Mouse (Mus musculus) kidney, postnatal 0 days (tissue): ENCODE measurements around the gene Nfe2. TPM values are rescaled to one million over a fixed set of nuclear protein-coding genes. Genes with fewer than 3 reads are reported as not detected.
A peak's percentile ranks its signal among the peaks of the same experiment; 100 is the strongest.

Source experiments
- ATAC-seq: fragments of 200-750 bp; cut with Nextera tagmentation; replicated peaks from 2 replicates; pipeline ENCODE4 v1.8.0; 2017; ENCODE audit warnings: low read depth, moderate number of reproducible peaks, moderate TSS enrichment, moderate library complexity; ENCODE audit not compliant: low FRiP score
- DNase-seq: peaks from one replicate; pipeline ENCODE4 v3.0.0-alpha.2; 2016; ENCODE audit warnings: low spot score
- H3K27ac ChIP-seq: fragments of 300-500 bp; sonication (generic); 2 replicates; pipeline ENCODE4 v1.5.1; 2014; ENCODE audit warnings: mild to moderate bottlenecking
- H3K27me3 ChIP-seq: fragments of 300-500 bp; sonication (generic); 2 replicates; pipeline ENCODE4 v1.6.1; 2014; ENCODE audit warnings: low read length, mixed read lengths; ENCODE audit not compliant: insufficient read depth
- H3K36me3 ChIP-seq: fragments of 300-500 bp; sonication (generic); 2 replicates; pipeline ENCODE4 v1.6.1; 2014; ENCODE audit warnings: low read length, mixed read lengths; ENCODE audit not compliant: insufficient read depth
- H3K4me1 ChIP-seq: fragments of 300-500 bp; sonication (generic); replicated peaks from 2 replicates; pipeline ENCODE4 v1.6.1; 2014; ENCODE audit warnings: antibody characterized with exemption, low read length, mixed read lengths; ENCODE audit not compliant: insufficient read depth
- H3K4me2 ChIP-seq: fragments of 300-500 bp; sonication (generic); 2 replicates; pipeline ENCODE4 v1.6.1; 2014; ENCODE audit warnings: mild to moderate bottlenecking, low read length, moderate library complexity, mixed read lengths
- H3K4me3 ChIP-seq: fragments of 300-500 bp; sonication (generic); replicated peaks from 2 replicates; pipeline ENCODE4 v1.5.1; 2014; ENCODE audit warnings: low read depth, low read length
- H3K9ac ChIP-seq: fragments of 300-500 bp; sonication (generic); 2 replicates; pipeline ENCODE4 v1.6.1; 2014; ENCODE audit warnings: low read depth, low read length
- H3K9me3 ChIP-seq: fragments of 300-500 bp; sonication (generic); replicated peaks from 2 replicates; pipeline ENCODE4 v1.6.1; 2016; ENCODE audit warnings: low read length, inconsistent platforms, mixed read lengths
- CTCF ChIP-seq: IDR thresholded peaks from 2 replicates; pipeline ENCODE4 v1.5.1; 2016; ENCODE audit warnings: antibody characterized with exemption, low read depth, mild to moderate bottlenecking, moderate library complexity
- WGBS: fragments of 180-500 bp; shearing (Covaris S2); extraction: QIAGEN DNeasy Blood & Tissue Kit; methylation state at CpG from one replicate; pipeline ENCODE4 v1.1.7; 2014; 5-methylcytosine and 5-hydroxymethylcytosine counted together
- polyA plus RNA-seq: library from polyadenylated mRNA; unstranded; fragments of >200 nt; fragmentation: Nextera tagmentation; extraction: Ambion mirVana; gene quantifications from 2 replicates; pipeline ENCODE4 v1.2.1, GENCODE M21; 2015

Gene Nfe2
- polyA plus RNA-seq, 1 experiment from 2014 or later: 1.9 TPM

DNA sequence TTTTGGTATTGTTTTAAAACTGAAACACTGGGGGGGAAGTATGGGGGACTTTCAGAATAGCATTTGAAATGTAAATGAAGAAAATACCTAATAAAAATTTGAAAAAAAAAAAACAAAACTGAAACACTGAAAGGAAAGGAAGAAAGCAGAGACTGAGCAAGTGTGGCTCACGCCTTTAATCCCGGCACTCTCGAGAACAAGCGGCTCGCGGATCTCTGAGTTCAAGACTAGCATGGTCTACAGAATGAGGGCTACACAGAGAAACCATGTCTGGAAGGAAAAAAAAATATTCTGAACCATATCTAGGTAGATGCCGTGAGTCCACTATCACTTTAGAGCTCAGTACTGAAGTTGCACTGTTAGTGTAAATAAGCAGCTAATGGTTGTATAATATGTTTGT is 20.9 kb downstream of the Nfe2 start:
- Histone ChIP-seq H3K27me3 (no peaks in the 10 kb centered on the region), H3K27ac (no peak overlapping the region), H3K4me2 (no peak overlapping the region), H3K4me1 (peaks cover 3% of the 10 kb centered on the region; the same call in 1 of the 2 replicates), H3K9ac (no peak overlapping the region), H3K4me3 (no peak overlapping the region), H3K9me3 (no peaks in the 10 kb centered on the region), H3K36me3 (0 out of 2 replicates have a peak, but pooled peaks cover 3% of the 10 kb centered on the region)
- no peak for TF ChIP-seq CTCF
- no peak for ATAC-seq
- no peak for DNase-seq
- 91% methylated on average over 7 of the region's 7 CpGs for WGBS

GRCm38 (mm10) chr15:103233119-103233518 is 25.1 kb downstream of the Nfe2 start:
- H3K27ac ChIP-seq: no peak overlapping the region
- H3K27me3 ChIP-seq: no peaks in the 10 kb centered on the region
- DNase-seq (no peak), ATAC-seq (no peak)
- H3K4me1 ChIP-seq: peaks cover under 1% of the 10 kb centered on the region; the same call in 1 of the 2 replicates
- WGBS: 81% methylated on average over 2 of the region's 2 CpGs
- TF ChIP-seq CTCF: no peak
- H3K4me3 ChIP-seq: no peak overlapping the region
- no peaks in the 10 kb centered on the region for H3K36me3 ChIP-seq
- no peak overlapping the region for H3K4me2 ChIP-seq
- no peaks in the 10 kb centered on the region for H3K9me3 ChIP-seq
- H3K9ac ChIP-seq: no peak overlapping the region

DNA sequence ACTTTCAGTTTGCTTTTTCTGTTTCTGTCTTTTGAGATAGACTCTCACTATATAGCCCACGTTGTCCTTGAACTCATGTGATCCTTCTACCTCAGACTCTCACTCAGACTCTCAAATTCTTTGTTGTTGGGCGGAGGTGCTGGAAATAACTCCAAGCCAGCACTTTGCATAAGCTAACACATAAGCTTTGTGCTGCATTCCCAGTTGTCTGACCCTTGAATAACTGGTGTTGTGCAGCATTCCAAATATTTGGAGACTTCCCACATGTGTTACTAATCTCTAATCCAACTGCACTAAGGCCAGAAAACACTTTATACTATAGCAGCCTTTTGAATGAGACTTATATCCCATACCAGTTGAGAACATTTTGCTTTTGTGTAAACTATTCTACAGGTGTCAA is 29.3 kb downstream of the Nfe2 start:
- ATAC-seq (no peak), DNase-seq (peak; percentile 82)
- Histone ChIP-seq H3K9ac (no peak overlapping the region), H3K9me3 (no peaks in the 10 kb centered on the region), H3K36me3 (no peaks in the 10 kb centered on the region), H3K27ac (peak overlapping the region; percentile 81), H3K4me1 (no peaks in the 10 kb centered on the region; the same call in 1 of the 2 replicates), H3K4me2 (no peak overlapping the region), H3K4me3 (no peak overlapping the region), H3K27me3 (no peaks in the 10 kb centered on the region)
- 48% methylated on average over 2 of the region's 2 CpGs for WGBS
- TF ChIP-seq CTCF: no peak

GRCm38 (mm10) chr15:103227572-103227971 is 30.6 kb downstream of the Nfe2 start:
- H3K36me3 ChIP-seq: no peaks in the 10 kb centered on the region
- no peak for ATAC-seq
- no peak for TF ChIP-seq CTCF
- H3K27ac ChIP-seq: peak overlapping the region; percentile 55
- no peaks in the 10 kb centered on the region for H3K9me3 ChIP-seq
- H3K4me3 ChIP-seq: no peak overlapping the region
- no peak overlapping the region for H3K9ac ChIP-seq
- no peaks in the 10 kb centered on the region for H3K27me3 ChIP-seq
- WGBS: 71% methylated on average over 2 of the region's 2 CpGs
- no peaks in the 10 kb centered on the region; the same call in 1 of the 2 replicates for H3K4me1 ChIP-seq
- H3K4me2 ChIP-seq: no peak overlapping the region
- DNase-seq: no peak

DNA sequence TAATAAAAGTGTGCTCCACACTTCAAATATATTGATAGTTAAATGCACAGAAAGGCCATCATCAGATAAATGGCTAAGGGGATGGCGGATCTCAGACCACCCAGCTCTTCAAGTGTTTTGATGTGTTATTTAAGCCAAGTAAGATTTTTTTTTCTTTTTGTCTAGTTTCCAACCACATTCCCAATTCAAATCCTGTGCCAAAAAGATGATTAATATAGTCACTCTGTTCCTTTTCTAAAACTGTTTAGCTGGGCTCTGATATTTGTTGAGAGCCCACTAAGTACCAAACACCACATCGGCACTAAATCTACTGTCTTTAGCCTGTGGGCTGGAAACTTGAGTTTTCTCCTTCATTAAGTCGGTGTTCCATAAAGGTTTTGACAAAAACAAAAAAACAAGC is 31.2 kb downstream of the Nfe2 start:
- ATAC-seq (no peak), DNase-seq (peak; percentile 64)
- no peaks in the 10 kb centered on the region for H3K4me1 ChIP-seq
- H3K9ac ChIP-seq: no peak overlapping the region
- no peaks in the 10 kb centered on the region for H3K9me3 ChIP-seq
- TF ChIP-seq CTCF: no peak
- no peaks in the 10 kb centered on the region for H3K36me3 ChIP-seq
- H3K4me3 ChIP-seq: no peak overlapping the region
- peak overlapping the region; percentile 55 for H3K27ac ChIP-seq
- 73% methylated on average over 3 of the region's 3 CpGs for WGBS
- no peaks in the 10 kb centered on the region for H3K27me3 ChIP-seq
- H3K4me2 ChIP-seq: no peak overlapping the region

DNA sequence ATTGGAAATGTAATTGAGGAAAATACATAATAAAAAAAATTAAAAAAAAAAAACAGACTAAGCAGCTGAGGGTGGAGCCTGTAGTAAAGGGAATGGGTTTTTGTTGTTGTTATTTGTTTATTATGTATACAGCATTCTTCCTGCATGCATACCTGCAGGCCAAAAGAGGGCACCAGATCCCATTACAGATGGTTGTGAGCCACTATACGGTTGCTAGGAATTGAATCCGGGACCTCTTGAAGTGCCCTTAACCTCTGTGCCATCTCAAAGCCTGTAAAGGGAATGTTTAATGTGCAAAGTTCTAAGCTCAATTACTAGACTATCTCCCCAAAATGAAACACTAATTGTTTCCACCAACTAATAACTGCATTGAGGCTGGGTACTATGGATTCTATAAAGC is 34.0 kb downstream of the Nfe2 start:
- WGBS: 81% methylated on average over 2 of the region's 2 CpGs
- DNase-seq (no peak), ATAC-seq (no peak)
- Histone ChIP-seq H3K27me3 (no peaks in the 10 kb centered on the region), H3K36me3 (no peaks in the 10 kb centered on the region), H3K9me3 (no peaks in the 10 kb centered on the region), H3K4me2 (no peak overlapping the region), H3K4me1 (no peaks in the 10 kb centered on the region), H3K9ac (no peak overlapping the region), H3K4me3 (no peak overlapping the region), H3K27ac (no peak overlapping the region)
- peak; percentile 24; the same call in 1 of the 2 replicates for TF ChIP-seq CTCF

- no peak for ATAC-seq
- Histone ChIP-seq H3K9ac (no peak overlapping the region), H3K4me1 (no peaks in the 10 kb centered on the region; the same call in 1 of the 2 replicates), H3K9me3 (no peaks in the 10 kb centered on the region), H3K27ac (peak overlapping the region; percentile 73), H3K27me3 (no peaks in the 10 kb centered on the region), H3K36me3 (no peaks in the 10 kb centered on the region), H3K4me2 (no peak overlapping the region), H3K4me3 (no peak overlapping the region)
- no peak for TF ChIP-seq CTCF
- no peak for DNase-seq
- WGBS: 85% methylated on average over 1 of the region's 1 CpGs
Observed at GRCm38 (mm10) chr15:103221386-103221785, 36.8 kb downstream of the Nfe2 start.
